Mouse (Mus musculus) liver, embryonic 12.5 days (tissue): ENCODE measurements around the gene Cryge. TPM values are rescaled to one million over a fixed set of nuclear protein-coding genes. Genes with fewer than 3 reads are reported as not detected.

Experiments
- ATAC-seq: fragments of 200-750 bp; cut with Nextera tagmentation; 2 replicates; pipeline ENCODE4 v1.8.0; 2017; ENCODE audit warnings: moderate number of reproducible peaks, mild to moderate bottlenecking, moderate library complexity
- H3K27ac ChIP-seq: fragments of 300-500 bp; sonication (generic); 2 replicates; pipeline ENCODE4 v1.5.1; 2016; ENCODE audit warnings: mild to moderate bottlenecking
- H3K27me3 ChIP-seq: fragments of 300-500 bp; sonication (generic); replicated peaks from 2 replicates; pipeline ENCODE4 v1.6.1; 2016; ENCODE audit warnings: mild to moderate bottlenecking, moderate library complexity
- H3K36me3 ChIP-seq: fragments of 300-500 bp; sonication (generic); 2 replicates; pipeline ENCODE4 v1.6.1; 2016; ENCODE audit warnings: mild to moderate bottlenecking, moderate library complexity
- H3K4me1 ChIP-seq: fragments of 300-500 bp; sonication (generic); 2 replicates; pipeline ENCODE4 v1.6.1; 2016
- H3K4me2 ChIP-seq: fragments of 300-500 bp; sonication (generic); 2 replicates; pipeline ENCODE4 v1.6.1; 2016; ENCODE audit warnings: mild to moderate bottlenecking, moderate library complexity
- H3K4me3 ChIP-seq: fragments of 300-500 bp; sonication (generic); 2 replicates; pipeline ENCODE4 v1.5.1; 2016; ENCODE audit warnings: mild to moderate bottlenecking, moderate library complexity
- H3K9ac ChIP-seq: fragments of 300-500 bp; sonication (generic); 2 replicates; pipeline ENCODE4 v1.6.1; 2016; ENCODE audit warnings: mild to moderate bottlenecking, moderate library complexity
- H3K9me3 ChIP-seq: fragments of 300-500 bp; sonication (generic); replicated peaks from 2 replicates; pipeline ENCODE4 v1.6.1; 2016; ENCODE audit warnings: mild to moderate bottlenecking, moderate library complexity
- WGBS: fragments of 180-500 bp; shearing (Covaris S2); methylation state at CpG from one replicate; pipeline ENCODE4 v1.1.7; 2016; ENCODE audit not compliant: insufficient replicate concordance; 5-methylcytosine and 5-hydroxymethylcytosine counted together
- polyA plus RNA-seq: library from polyadenylated mRNA; unstranded; fragments of >200 nt; fragmentation: Nextera tagmentation; extraction: Ambion mirVana; gene quantifications from 2 replicates; pipeline ENCODE4 v1.2.1, GENCODE M21; 2016

Gene Cryge
- polyA plus RNA-seq, 1 experiment from 2014 or later: not detected

GRCm38 (mm10) chr1:65048781-65049180, 2.2 kb downstream of the Cryge start:
- Histone ChIP-seq H3K9me3 (no peaks in the 10 kb centered on the region), H3K27me3 (no peaks in the 10 kb centered on the region), H3K4me3 (no peak overlapping the region), H3K4me1 (no peaks in the 10 kb centered on the region), H3K4me2 (no peak overlapping the region), H3K9ac (no peak overlapping the region), H3K27ac (no peak overlapping the region), H3K36me3 (no peaks in the 10 kb centered on the region)
- 61% methylated on average over 12 of the region's 12 CpGs for WGBS
- no peak for ATAC-seq

- Histone ChIP-seq H3K4me3 (no peak overlapping the region), H3K27ac (no peak overlapping the region), H3K36me3 (no peaks in the 10 kb centered on the region), H3K4me1 (no peaks in the 10 kb centered on the region), H3K9me3 (no peaks in the 10 kb centered on the region), H3K4me2 (no peak overlapping the region), H3K9ac (no peak overlapping the region), H3K27me3 (no peaks in the 10 kb centered on the region)
- no peak for ATAC-seq
- whole genome bisulfite sequencing: 27% methylated on average over 8 of the region's 8 CpGs
Observed at GRCm38 (mm10) chr1:65046401-65047109, 4.4 kb downstream of the Cryge start.

GRCm38 (mm10) chr1:65043433-65043832, 7.5 kb downstream of the Cryge start:
- WGBS: 72% methylated on average over 2 of the region's 2 CpGs
- Histone ChIP-seq H3K27ac (no peak overlapping the region), H3K9ac (no peak overlapping the region), H3K9me3 (no peaks in the 10 kb centered on the region), H3K4me2 (no peak overlapping the region), H3K27me3 (no peaks in the 10 kb centered on the region), H3K36me3 (no peaks in the 10 kb centered on the region), H3K4me3 (no peak overlapping the region), H3K4me1 (no peaks in the 10 kb centered on the region)
- no peak for ATAC-seq

GRCm38 (mm10) chr1:65041837-65042236, 9.1 kb downstream of the Cryge start:
- 82% methylated on average over 3 of the region's 3 CpGs for WGBS
- no peak overlapping the region for H3K4me3 ChIP-seq
- H3K4me1 ChIP-seq: no peaks in the 10 kb centered on the region
- H3K4me2 ChIP-seq: no peak overlapping the region
- no peaks in the 10 kb centered on the region for H3K9me3 ChIP-seq
- no peak for ATAC-seq
- no peaks in the 10 kb centered on the region for H3K36me3 ChIP-seq
- no peaks in the 10 kb centered on the region for H3K27me3 ChIP-seq
- H3K27ac ChIP-seq: no peak overlapping the region
- no peak overlapping the region for H3K9ac ChIP-seq

GRCm38 (mm10) chr1:65040806-65041205, 10.1 kb downstream of the Cryge start:
- Histone ChIP-seq H3K4me3 (no peak overlapping the region), H3K27ac (no peak overlapping the region), H3K27me3 (no peaks in the 10 kb centered on the region), H3K4me1 (no peaks in the 10 kb centered on the region), H3K4me2 (no peak overlapping the region), H3K36me3 (no peaks in the 10 kb centered on the region), H3K9ac (no peak overlapping the region), H3K9me3 (no peaks in the 10 kb centered on the region)
- ATAC-seq: no peak
- WGBS: 71% methylated on average over 6 of the region's 6 CpGs

GRCm38 (mm10) chr1:65039679-65040078, 11.3 kb downstream of the Cryge start:
- H3K36me3 ChIP-seq: no peaks in the 10 kb centered on the region
- no peak overlapping the region for H3K4me3 ChIP-seq
- no peaks in the 10 kb centered on the region for H3K4me1 ChIP-seq
- H3K4me2 ChIP-seq: no peak overlapping the region
- no peaks in the 10 kb centered on the region for H3K9me3 ChIP-seq
- no peaks in the 10 kb centered on the region for H3K27me3 ChIP-seq
- WGBS: 55% methylated on average over 3 of the region's 3 CpGs
- ATAC-seq: no peak
- no peak overlapping the region for H3K9ac ChIP-seq
- H3K27ac ChIP-seq: no peak overlapping the region

GRCm38 (mm10) chr1:65037542-65037941, 13.4 kb downstream of the Cryge start:
- Histone ChIP-seq H3K9ac (no peak overlapping the region), H3K9me3 (no peaks in the 10 kb centered on the region), H3K36me3 (no peaks in the 10 kb centered on the region), H3K4me3 (no peak overlapping the region), H3K27me3 (no peaks in the 10 kb centered on the region), H3K27ac (no peak overlapping the region), H3K4me1 (no peaks in the 10 kb centered on the region), H3K4me2 (no peak overlapping the region)
- no peak for ATAC-seq
- 33% methylated on average over 2 of the region's 2 CpGs for WGBS

- no peaks in the 10 kb centered on the region for H3K36me3 ChIP-seq
- WGBS: 47% methylated on average over 3 of the region's 3 CpGs
- no peak overlapping the region for H3K4me2 ChIP-seq
- H3K9me3 ChIP-seq: no peaks in the 10 kb centered on the region
- no peak overlapping the region for H3K9ac ChIP-seq
- H3K27me3 ChIP-seq: no peaks in the 10 kb centered on the region
- no peaks in the 10 kb centered on the region for H3K4me1 ChIP-seq
- no peak for ATAC-seq
- no peak overlapping the region for H3K27ac ChIP-seq
- no peak overlapping the region for H3K4me3 ChIP-seq
Observed at GRCm38 (mm10) chr1:65035513-65035912, 15.4 kb downstream of the Cryge start.

- H3K27ac ChIP-seq: no peak within 1 kb of the TSS
- no peaks in the 10 kb centered on the region for H3K36me3 ChIP-seq
- H3K9me3 ChIP-seq: no peaks in the 10 kb centered on the region
- H3K4me1 ChIP-seq: no peaks in the 10 kb centered on the region
- no peaks in the 10 kb centered on the region for H3K27me3 ChIP-seq
- no peak within 1 kb of the TSS for H3K9ac ChIP-seq
- ATAC-seq: no peak
- no peak within 1 kb of the TSS for H3K4me2 ChIP-seq
- no peak within 1 kb of the TSS for H3K4me3 ChIP-seq
Observed at GRCm38 (mm10) chr1:65032641-65033040, 18.3 kb downstream of the Cryge start, which contains the start of gene Akr1cl. Akr1cl (minus strand) TSS chr1:65032759.

- H3K4me3 ChIP-seq: no peak overlapping the region
- H3K9me3 ChIP-seq: no peaks in the 10 kb centered on the region
- no peak for ATAC-seq
- H3K27ac ChIP-seq: no peak overlapping the region
- no peaks in the 10 kb centered on the region for H3K27me3 ChIP-seq
- no peak overlapping the region for H3K4me2 ChIP-seq
- no peaks in the 10 kb centered on the region for H3K36me3 ChIP-seq
- 72% methylated on average over 9 of the region's 9 CpGs for WGBS
- H3K4me1 ChIP-seq: no peaks in the 10 kb centered on the region
- H3K9ac ChIP-seq: no peak overlapping the region
Observed at GRCm38 (mm10) chr1:65028206-65028605, 22.7 kb downstream of the Cryge start.

- H3K4me2 ChIP-seq: no peak overlapping the region
- no peaks in the 10 kb centered on the region for H3K4me1 ChIP-seq
- H3K9me3 ChIP-seq: no peaks in the 10 kb centered on the region
- H3K27ac ChIP-seq: no peak overlapping the region
- H3K9ac ChIP-seq: no peak overlapping the region
- H3K4me3 ChIP-seq: no peak overlapping the region
- WGBS: 81% methylated on average over 4 of the region's 4 CpGs
- no peak for ATAC-seq
- peaks cover 5% of the 10 kb centered on the region; the same call in 1 of the 2 replicates for H3K27me3 ChIP-seq
- H3K36me3 ChIP-seq: no peaks in the 10 kb centered on the region
Observed at GRCm38 (mm10) chr1:65012726-65013125, 38.2 kb downstream of the Cryge start.

GRCm38 (mm10) chr1:65010153-65010552, 40.8 kb downstream of the Cryge start:
- H3K4me2 ChIP-seq: no peak overlapping the region
- peaks cover 5% of the 10 kb centered on the region; the same call in 1 of the 2 replicates for H3K27me3 ChIP-seq
- H3K36me3 ChIP-seq: no peaks in the 10 kb centered on the region
- no peak overlapping the region for H3K9ac ChIP-seq
- no peak overlapping the region for H3K27ac ChIP-seq
- no peaks in the 10 kb centered on the region for H3K4me1 ChIP-seq
- ATAC-seq: no peak
- no peaks in the 10 kb centered on the region for H3K9me3 ChIP-seq
- H3K4me3 ChIP-seq: no peak overlapping the region
- WGBS: 8% methylated on average over 9 of the region's 9 CpGs

- Histone ChIP-seq H3K9me3 (no peaks in the 10 kb centered on the region), H3K27ac (no peak overlapping the region), H3K4me3 (no peak overlapping the region), H3K4me1 (no peaks in the 10 kb centered on the region), H3K9ac (no peak overlapping the region), H3K4me2 (no peak overlapping the region), H3K27me3 (no peaks in the 10 kb centered on the region), H3K36me3 (no peaks in the 10 kb centered on the region)
- 76% methylated on average over 6 of the region's 6 CpGs for WGBS
- ATAC-seq: no peak
Observed at GRCm38 (mm10) chr1:65005575-65005974, 45.4 kb downstream of the Cryge start.
